Mouse (Mus musculus) forebrain, embryonic 16.5 days (tissue): ENCODE results near the gene Gm9747. TPM values are rescaled to one million over a fixed set of nuclear protein-coding genes. Genes with fewer than 3 reads are reported as not detected.

Experiments used
- polyA plus RNA-seq: library from polyadenylated mRNA; unstranded; fragments of >200 nt; fragmentation: Nextera tagmentation; extraction: Ambion mirVana; gene quantifications from 2 replicates; pipeline ENCODE4 v1.2.1, GENCODE M21; 2015

The Gm9747 gene
- polyA plus RNA-seq, 1 experiment from 2014 or later = 30.1 TPM

Other genes with a start within 250 kb of the Gm9747 start
- 9.2 and 11.0 TPM in 2 replicates for gene Irs1, start 58.3 kb downstream of the Gm9747 start, polyA plus RNA-seq
- 4.6 and 5.8 TPM in 2 replicates for gene Rhbdd1, start 83.3 kb downstream of the Gm9747 start, polyA plus RNA-seq